Mouse (Mus musculus): ENCODE results near the gene Nbeal1. TPM values are rescaled to one million over a fixed set of nuclear protein-coding genes. Genes with fewer than 3 reads are reported as not detected.
A peak's percentile ranks its signal among the peaks of the same experiment; 100 is the strongest.

The Nbeal1 gene
- polyA plus RNA-seq (2014; fragmentation: Nextera tagmentation; extraction: Ambion mirVana), result 6.6 and 6.7 TPM in 2 replicates

DNA sequence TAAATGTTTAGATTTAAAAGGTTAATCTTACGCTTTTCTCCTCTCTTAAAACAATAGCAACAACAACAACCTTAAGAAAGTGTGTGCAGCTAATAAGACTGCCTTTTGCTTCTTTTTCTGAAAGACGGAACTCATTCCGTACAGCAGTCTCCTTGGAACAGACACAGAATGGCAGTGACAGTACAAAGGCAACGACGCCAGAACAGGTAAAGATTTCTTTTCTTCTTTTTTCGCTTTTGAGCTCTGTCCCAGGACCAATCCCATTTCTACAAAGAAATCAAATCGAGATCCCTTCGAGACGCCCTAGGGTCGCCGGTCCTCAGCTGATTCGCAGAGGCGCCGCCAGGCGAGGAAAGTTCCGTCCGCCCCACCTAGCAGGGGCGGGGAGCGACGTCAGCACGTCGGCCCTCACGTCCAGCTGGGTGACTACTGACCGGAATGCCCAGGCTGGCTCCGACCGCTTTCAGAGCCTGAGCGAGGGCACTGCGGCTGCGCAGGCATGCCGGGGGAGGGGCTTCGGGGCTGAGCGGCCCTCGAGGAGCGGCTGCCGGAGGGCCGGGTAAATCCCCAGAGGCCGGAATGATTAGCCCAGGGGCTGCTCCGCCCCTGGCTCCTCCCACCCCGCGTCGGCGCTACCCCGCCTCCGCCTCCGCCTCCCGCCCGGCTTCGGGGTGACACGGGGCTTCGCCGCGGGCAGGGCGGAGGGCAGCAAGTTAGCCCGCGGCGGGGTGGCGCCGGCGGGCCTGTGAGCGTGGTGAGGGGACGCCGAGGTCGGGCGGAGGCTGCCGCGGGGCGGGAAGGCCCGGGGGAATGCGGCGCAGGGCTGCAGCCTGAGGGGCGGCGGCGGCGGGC lies at the start of gene Nbeal1:
TSS of gene Nbeal1 (plus strand) at position 668 of the 852 bp plus-strand sequence.
- WGBS, result under 1% methylated on average over 58 of the region's 74 CpGs
- H3K36me3 ChIP-seq (ENCODE audit: control insufficient read depth, insufficient read depth, low read length), result no peaks in the 10 kb centered on the region
- peak within 1 kb of the TSS; percentile 95 for H3K27ac ChIP-seq (ENCODE audit: low read depth, low read length)
- H3K4me3 ChIP-seq (ENCODE audit: low read depth, low read length), result peak within 1 kb of the TSS; percentile 87
- H3K4me1 ChIP-seq (ENCODE audit: control insufficient read depth, insufficient read depth, low read length), result peaks cover 8% of the 10 kb centered on the region
- ATAC-seq (ENCODE audit: insufficient read depth, low FRiP score, low TSS enrichment), result peak; percentile 97
- no peaks in the 10 kb centered on the region for H3K9me3 ChIP-seq (ENCODE audit: control insufficient read depth, low read length)
- H3K27me3 ChIP-seq (ENCODE audit: control insufficient read depth, insufficient read depth, low read length), result no peaks in the 10 kb centered on the region
- H3K9ac ChIP-seq (ENCODE audit: low read length), result peak within 1 kb of the TSS; percentile 87
- peak within 1 kb of the TSS; percentile 44 for H3K4me2 ChIP-seq (ENCODE audit: low read depth)
- DNase-seq (ENCODE audit: low spot score), result peak; percentile 99

DNA sequence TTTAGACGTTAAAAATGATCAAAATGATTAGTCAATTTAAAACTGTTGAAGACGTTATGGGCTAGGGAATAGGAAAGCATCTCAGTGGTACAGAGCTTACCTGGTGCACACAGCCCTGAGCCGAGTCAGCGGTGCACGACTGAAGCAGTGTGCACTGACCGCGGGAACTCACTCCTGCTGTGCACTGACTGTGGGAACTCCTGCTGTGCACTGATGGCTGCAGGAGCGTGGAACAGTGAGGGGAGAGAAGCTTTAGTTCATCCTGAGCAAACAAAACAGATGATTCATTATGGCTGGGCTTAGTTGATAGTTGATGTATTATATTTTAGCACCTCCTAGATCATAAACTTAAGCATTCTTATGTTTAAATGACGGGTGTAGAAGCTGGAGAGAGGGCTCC lies 43.1 kb upstream of the Nbeal1 start:
- H3K9me3 ChIP-seq (ENCODE audit: control insufficient read depth, low read length), result no peaks in the 10 kb centered on the region
- 53% methylated on average over 9 of the region's 9 CpGs for WGBS

DNA sequence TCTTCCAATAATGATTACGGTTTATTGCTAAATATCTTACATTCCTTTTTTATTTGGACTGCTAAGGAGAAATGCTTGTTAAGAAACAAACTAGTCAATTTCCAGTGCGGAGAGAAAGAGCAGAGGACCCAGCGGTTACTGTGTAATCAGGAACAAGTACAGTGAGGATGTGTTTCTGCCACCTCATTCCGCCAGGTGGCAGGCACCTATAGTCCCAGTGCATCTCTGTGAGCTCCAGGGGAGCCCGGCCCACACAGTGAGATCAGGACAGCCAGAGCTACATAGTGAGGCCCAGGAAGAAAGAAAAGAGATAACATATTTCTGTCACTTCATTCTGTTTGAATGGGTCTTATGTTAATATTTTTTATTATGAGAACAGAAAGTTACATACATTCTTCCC lies 27.7 kb upstream of the Nbeal1 start:
- ATAC-seq (ENCODE audit: insufficient read depth, low FRiP score, low TSS enrichment), result no peak
- H3K4me1 ChIP-seq (ENCODE audit: control insufficient read depth, insufficient read depth, low read length), result no peaks in the 10 kb centered on the region
- no peak overlapping the region for H3K9ac ChIP-seq (ENCODE audit: low read length)
- H3K4me2 ChIP-seq (ENCODE audit: low read depth), result no peak overlapping the region
- H3K27ac ChIP-seq (ENCODE audit: low read depth, low read length), result no peak overlapping the region
- no peaks in the 10 kb centered on the region for H3K36me3 ChIP-seq (ENCODE audit: control insufficient read depth, insufficient read depth, low read length)
- no peak for DNase-seq (ENCODE audit: low spot score)
- no peaks in the 10 kb centered on the region for H3K9me3 ChIP-seq (ENCODE audit: control insufficient read depth, low read length)
- WGBS, result 65% methylated on average over 5 of the region's 5 CpGs
- H3K27me3 ChIP-seq (ENCODE audit: control insufficient read depth, insufficient read depth, low read length), result no peaks in the 10 kb centered on the region
- H3K4me3 ChIP-seq (ENCODE audit: low read depth, low read length), result no peak overlapping the region

More for the DNA sequence above, 43.1 kb upstream of the Nbeal1 start:
- no peaks in the 10 kb centered on the region for H3K27me3 ChIP-seq (ENCODE audit: control insufficient read depth, insufficient read depth, low read length)
- no peaks in the 10 kb centered on the region for H3K4me1 ChIP-seq (ENCODE audit: control insufficient read depth, insufficient read depth, low read length)
- no peak overlapping the region for H3K4me2 ChIP-seq (ENCODE audit: low read depth)
- H3K27ac ChIP-seq (ENCODE audit: low read depth, low read length), result no peak overlapping the region
- no peak overlapping the region for H3K4me3 ChIP-seq (ENCODE audit: low read depth, low read length)
- DNase-seq (ENCODE audit: low spot score) (no peak), ATAC-seq (ENCODE audit: insufficient read depth, low FRiP score, low TSS enrichment) (no peak)
- H3K9ac ChIP-seq (ENCODE audit: low read length), result no peak overlapping the region
- no peaks in the 10 kb centered on the region for H3K36me3 ChIP-seq (ENCODE audit: control insufficient read depth, insufficient read depth, low read length)

DNA sequence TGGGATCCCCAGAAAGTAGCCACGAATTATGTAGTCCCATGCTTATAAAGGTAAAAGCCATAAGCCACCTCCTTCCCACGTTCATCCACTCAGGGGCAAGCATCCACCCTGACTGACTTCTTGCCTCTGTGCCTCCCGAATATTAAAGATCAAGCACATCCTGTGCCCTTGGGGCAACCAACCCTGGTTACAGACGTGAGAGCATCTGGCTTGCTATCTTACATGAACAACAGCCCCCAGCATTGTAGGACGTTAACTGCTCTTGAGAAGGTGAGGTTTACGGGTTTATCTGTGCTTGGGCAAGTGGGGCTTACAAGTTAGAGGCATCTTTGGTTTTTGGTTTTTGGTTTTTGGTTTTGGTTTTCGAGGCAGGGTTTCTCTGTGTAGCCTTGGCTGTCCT lies 23.7 kb upstream of the Nbeal1 start:
- no peak overlapping the region for H3K27ac ChIP-seq (ENCODE audit: low read depth, low read length)
- ATAC-seq (ENCODE audit: insufficient read depth, low FRiP score, low TSS enrichment), result no peak
- H3K4me3 ChIP-seq (ENCODE audit: low read depth, low read length), result no peak overlapping the region
- no peaks in the 10 kb centered on the region for H3K4me1 ChIP-seq (ENCODE audit: control insufficient read depth, insufficient read depth, low read length)
- 85% methylated on average over 7 of the region's 7 CpGs for WGBS
- no peak overlapping the region for H3K4me2 ChIP-seq (ENCODE audit: low read depth)
- H3K36me3 ChIP-seq (ENCODE audit: control insufficient read depth, insufficient read depth, low read length), result no peaks in the 10 kb centered on the region
- no peaks in the 10 kb centered on the region for H3K27me3 ChIP-seq (ENCODE audit: control insufficient read depth, insufficient read depth, low read length)
- DNase-seq (ENCODE audit: low spot score), result no peak
- no peak overlapping the region for H3K9ac ChIP-seq (ENCODE audit: low read length)
- H3K9me3 ChIP-seq (ENCODE audit: control insufficient read depth, low read length), result no peaks in the 10 kb centered on the region

DNA sequence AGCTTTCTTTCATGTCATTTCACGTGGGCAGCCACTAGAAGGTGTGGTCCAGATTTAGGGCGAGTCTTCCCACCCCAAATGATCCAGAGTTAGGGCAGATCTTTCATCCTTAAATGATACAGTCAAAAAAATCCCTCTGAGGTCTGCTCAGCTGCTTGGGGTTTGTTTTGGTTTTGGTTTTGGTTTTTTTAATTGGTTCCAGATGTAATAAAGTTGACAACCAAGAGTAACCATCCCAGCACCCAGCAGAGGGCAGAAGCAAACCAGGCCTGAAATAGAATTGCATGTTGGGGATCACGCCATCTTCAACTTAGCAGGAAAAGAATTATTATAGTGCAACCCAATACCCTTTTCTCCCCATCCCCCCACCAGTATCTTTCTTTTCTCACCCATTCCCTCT lies 22.0 kb upstream of the Nbeal1 start:
- ATAC-seq (ENCODE audit: insufficient read depth, low FRiP score, low TSS enrichment), result no peak
- Histone ChIP-seq H3K9ac (ENCODE audit: low read length) (no peak overlapping the region), H3K4me3 (ENCODE audit: low read depth, low read length) (no peak overlapping the region), H3K27me3 (ENCODE audit: control insufficient read depth, insufficient read depth, low read length) (no peaks in the 10 kb centered on the region), H3K4me2 (ENCODE audit: low read depth) (no peak overlapping the region), H3K4me1 (ENCODE audit: control insufficient read depth, insufficient read depth, low read length) (no peaks in the 10 kb centered on the region), H3K36me3 (ENCODE audit: control insufficient read depth, insufficient read depth, low read length) (no peaks in the 10 kb centered on the region), H3K9me3 (ENCODE audit: control insufficient read depth, low read length) (no peaks in the 10 kb centered on the region), H3K27ac (ENCODE audit: low read depth, low read length) (no peak overlapping the region)
- peak; percentile 21 for DNase-seq (ENCODE audit: low spot score)
- WGBS, result 60% methylated on average over 3 of the region's 3 CpGs

DNA sequence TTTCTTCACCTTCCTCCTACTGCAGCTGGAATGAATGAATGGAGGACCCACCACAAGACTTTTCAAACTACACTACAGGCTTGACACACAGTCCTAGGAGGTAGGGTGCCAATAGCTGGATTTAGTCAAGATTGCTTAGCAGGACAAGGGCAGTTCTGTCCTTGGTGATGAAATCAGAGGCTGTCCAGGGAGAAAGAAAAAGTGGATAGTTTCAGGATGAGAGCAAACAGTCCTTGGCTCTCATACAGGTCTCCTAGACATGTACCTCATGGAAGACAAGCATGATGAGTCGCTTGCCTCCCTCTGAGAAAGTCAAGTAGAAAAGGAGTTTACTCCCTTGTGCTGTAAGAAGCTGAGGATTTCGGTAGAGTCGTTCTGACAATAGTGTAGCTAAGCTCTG lies 16.7 kb upstream of the Nbeal1 start:
- H3K27ac ChIP-seq (ENCODE audit: low read depth, low read length), result no peak overlapping the region
- H3K9me3 ChIP-seq (ENCODE audit: control insufficient read depth, low read length), result no peaks in the 10 kb centered on the region
- DNase-seq (ENCODE audit: low spot score) (no peak), ATAC-seq (ENCODE audit: insufficient read depth, low FRiP score, low TSS enrichment) (no peak)
- H3K4me3 ChIP-seq (ENCODE audit: low read depth, low read length), result no peak overlapping the region
- H3K4me1 ChIP-seq (ENCODE audit: control insufficient read depth, insufficient read depth, low read length), result no peaks in the 10 kb centered on the region
- no peaks in the 10 kb centered on the region for H3K27me3 ChIP-seq (ENCODE audit: control insufficient read depth, insufficient read depth, low read length)
- no peaks in the 10 kb centered on the region for H3K36me3 ChIP-seq (ENCODE audit: control insufficient read depth, insufficient read depth, low read length)
- no peak overlapping the region for H3K9ac ChIP-seq (ENCODE audit: low read length)
- no peak overlapping the region for H3K4me2 ChIP-seq (ENCODE audit: low read depth)
- 84% methylated on average over 3 of the region's 3 CpGs for WGBS

DNA sequence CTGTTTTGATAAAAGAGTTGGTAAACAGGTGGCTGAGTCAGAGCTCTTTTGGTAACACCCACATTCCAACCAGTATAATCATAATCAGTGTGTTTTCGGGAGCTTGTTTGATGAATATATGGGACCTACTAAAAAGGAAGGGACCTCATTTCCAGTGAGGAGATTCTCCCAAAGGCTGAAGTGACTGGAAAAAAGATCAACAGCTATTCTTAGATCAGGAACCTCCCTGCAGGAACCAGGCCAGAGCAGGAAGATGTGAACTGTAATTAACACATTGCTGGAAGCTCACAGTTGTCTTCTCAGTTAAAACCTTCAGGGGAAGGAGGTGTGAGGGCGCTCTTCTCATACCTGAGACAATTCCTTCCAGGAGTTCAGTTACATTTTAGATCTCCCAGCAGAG lies 10.8 kb upstream of the Nbeal1 start:
- DNase-seq (ENCODE audit: low spot score) (no peak), ATAC-seq (ENCODE audit: insufficient read depth, low FRiP score, low TSS enrichment) (no peak)

DNA sequence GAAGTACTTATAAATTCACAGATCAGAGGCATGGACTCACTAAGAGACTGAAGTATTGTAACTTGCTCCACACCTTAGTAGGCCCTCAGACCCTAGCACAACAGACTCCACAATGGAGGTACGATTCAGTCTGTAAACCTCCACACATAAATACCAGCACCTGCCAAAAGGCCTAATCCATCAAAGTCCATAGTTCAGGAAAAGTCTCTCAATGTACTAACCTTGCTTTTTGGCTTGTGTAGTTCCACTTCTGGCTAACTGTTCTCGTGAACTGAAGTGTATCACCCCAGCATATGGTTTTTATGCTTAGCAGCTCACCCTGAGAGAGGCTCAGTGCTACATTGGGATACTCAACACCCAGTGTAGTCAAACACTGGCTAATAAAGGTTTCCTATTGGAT lies 10.1 kb upstream of the Nbeal1 start:
- Histone ChIP-seq H3K27ac (ENCODE audit: low read depth, low read length) (no peak overlapping the region), H3K36me3 (ENCODE audit: control insufficient read depth, insufficient read depth, low read length) (no peaks in the 10 kb centered on the region), H3K4me2 (ENCODE audit: low read depth) (no peak overlapping the region), H3K27me3 (ENCODE audit: control insufficient read depth, insufficient read depth, low read length) (no peaks in the 10 kb centered on the region), H3K9me3 (ENCODE audit: control insufficient read depth, low read length) (no peaks in the 10 kb centered on the region), H3K9ac (ENCODE audit: low read length) (no peak overlapping the region), H3K4me3 (ENCODE audit: low read depth, low read length) (no peak overlapping the region), H3K4me1 (ENCODE audit: control insufficient read depth, insufficient read depth, low read length) (no peaks in the 10 kb centered on the region)
- ATAC-seq (ENCODE audit: insufficient read depth, low FRiP score, low TSS enrichment), result no peak
- WGBS, result 81% methylated on average over 2 of the region's 2 CpGs
- DNase-seq (ENCODE audit: low spot score), result no peak

More for the DNA sequence above, 10.8 kb upstream of the Nbeal1 start:
- Histone ChIP-seq H3K9me3 (ENCODE audit: control insufficient read depth, low read length) (no peaks in the 10 kb centered on the region), H3K27me3 (ENCODE audit: control insufficient read depth, insufficient read depth, low read length) (no peaks in the 10 kb centered on the region), H3K4me3 (ENCODE audit: low read depth, low read length) (no peak overlapping the region), H3K36me3 (ENCODE audit: control insufficient read depth, insufficient read depth, low read length) (no peaks in the 10 kb centered on the region), H3K4me2 (ENCODE audit: low read depth) (no peak overlapping the region), H3K9ac (ENCODE audit: low read length) (no peak overlapping the region), H3K4me1 (ENCODE audit: control insufficient read depth, insufficient read depth, low read length) (no peaks in the 10 kb centered on the region), H3K27ac (ENCODE audit: low read depth, low read length) (no peak overlapping the region)
- WGBS, result 86% methylated on average over 2 of the region's 2 CpGs

DNA sequence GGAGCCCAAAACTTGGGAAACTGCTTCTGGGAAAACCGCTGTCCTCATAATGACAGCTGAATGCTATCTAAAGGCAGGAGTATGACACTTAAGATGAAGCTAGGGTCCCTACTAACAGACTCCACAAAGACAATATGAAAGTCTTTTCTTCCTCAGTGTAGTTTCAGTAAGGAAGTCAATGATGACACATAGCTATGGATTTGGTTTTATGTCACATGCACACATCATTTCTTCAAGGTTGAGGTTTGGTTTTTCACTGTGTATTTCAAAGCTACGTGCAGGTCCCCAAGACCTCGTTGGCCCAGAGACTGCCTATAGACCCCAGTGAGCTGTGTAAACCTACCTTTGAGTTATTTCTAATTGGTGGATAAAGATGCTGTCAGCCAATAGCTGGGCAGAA lies 7.3 kb upstream of the Nbeal1 start:
- H3K9ac ChIP-seq (ENCODE audit: low read length), result no peak overlapping the region
- no peak overlapping the region for H3K4me2 ChIP-seq (ENCODE audit: low read depth)
- WGBS, result 88% methylated on average over 3 of the region's 3 CpGs
- H3K9me3 ChIP-seq (ENCODE audit: control insufficient read depth, low read length), result no peaks in the 10 kb centered on the region
- ATAC-seq (ENCODE audit: insufficient read depth, low FRiP score, low TSS enrichment) (no peak), DNase-seq (ENCODE audit: low spot score) (no peak)
- H3K27me3 ChIP-seq (ENCODE audit: control insufficient read depth, insufficient read depth, low read length), result no peaks in the 10 kb centered on the region
- no peaks in the 10 kb centered on the region for H3K36me3 ChIP-seq (ENCODE audit: control insufficient read depth, insufficient read depth, low read length)
- no peaks in the 10 kb centered on the region for H3K4me1 ChIP-seq (ENCODE audit: control insufficient read depth, insufficient read depth, low read length)
- H3K27ac ChIP-seq (ENCODE audit: low read depth, low read length), result no peak overlapping the region
- H3K4me3 ChIP-seq (ENCODE audit: low read depth, low read length), result no peak overlapping the region

All from neural tube, embryonic 11.5 days (tissue).